Mouse (Mus musculus): Measurements from ENCODE around the gene Zbtb32. TPM values are rescaled to one million over a fixed set of nuclear protein-coding genes. Genes with fewer than 3 reads are reported as not detected.
A peak's percentile ranks its signal among the peaks of the same experiment; 100 is the strongest.

Zbtb32 gene
- total and polyA plus RNA-seq, 3 experiments, result 173 to 183 (median 178) TPM

- no peak within 1 kb of the TSS for H3K27ac ChIP-seq (ENCODE audit: insufficient read depth, low read depth)
- no peak within 1 kb of the TSS for H3K4me2 ChIP-seq (ENCODE audit: insufficient read depth, low read depth, poor library complexity, severe bottlenecking)
- DNase-seq (ENCODE audit: extremely low read depth), result no peak
- peaks cover 8 to 10% of the 10 kb centered on the region in 2 experiments for H3K36me3 ChIP-seq (replicated peaks in 1 of 2; ENCODE audit: control insufficient read depth in 1 of 2, insufficient read depth in 1 of 2, low read length in 1 of 2)
- H3K79me2 ChIP-seq (replicated peaks; ENCODE audit: control insufficient read depth, extremely low read depth, insufficient read depth, poor library complexity, severe bottlenecking), result no peaks in the 10 kb centered on the region
- in situ Hi-C loops (cut with MboI; ENCODE audit: low pct_ligation_motif_present, low pct_unique_long_range_greater_than_20kb, low sequenced_read_pairs), result no loop called here
- H3K4me1 ChIP-seq (ENCODE audit: control insufficient read depth in 1 of 2, insufficient read depth in 2 of 2), result peaks cover 9 to 13% of the 10 kb centered on the region in 2 experiments; a peak in 3 of 4 replicates
- no peaks in the 10 kb centered on the region for H3K27me3 ChIP-seq (replicated peaks)
- no peaks in the 10 kb centered on the region for H3K9me3 ChIP-seq (replicated peaks; ENCODE audit: low read length)
- H3K4me3 ChIP-seq (replicated peaks in 1 of 3; ENCODE audit: low read depth in 2 of 3, low read length in 2 of 3, poor library complexity in 1 of 3), result no peak within 1 kb of the TSS
- dilution Hi-C loops (cut with MboI; ENCODE audit: extremely low pct_ligation_motif_present, extremely low pct_unique_long_range_greater_than_20kb, low sequenced_read_pairs), result no loop called here
- no peak within 1 kb of the TSS for H3K9ac ChIP-seq (ENCODE audit: insufficient read depth, low read depth)
- no peak for TF ChIP-seq MEF2A (IDR thresholded peaks at IDR 0.05; ENCODE audit: borderline replicate concordance, low read depth, low read length)
- TF ChIP-seq ZKSCAN1 (IDR thresholded peaks at IDR 0.05; ENCODE audit: borderline replicate concordance, low read depth, low read length), result no peak
- TF ChIP-seq MAX (IDR thresholded peaks at IDR 0.05; ENCODE audit: low read length), result no peak
- TF ChIP-seq E2F4 (IDR thresholded peaks at IDR 0.05; ENCODE audit: insufficient replicate concordance, low read depth, low read length), result no peak
- no peak for TF ChIP-seq KAT2A (IDR thresholded peaks at IDR 0.05; ENCODE audit: insufficient replicate concordance, low read length)
Observed at GRCm38 (mm10) chr7:30635752-30636151, 37.0 kb upstream of the Zbtb32 start, which contains the start of gene Etv2. Etv2 (minus strand) TSS chr7:30635852.

- in situ Hi-C loops (cut with MboI; ENCODE audit: low pct_ligation_motif_present, low pct_unique_long_range_greater_than_20kb, low sequenced_read_pairs) (no loop called here), dilution Hi-C loops (cut with MboI; ENCODE audit: extremely low pct_ligation_motif_present, extremely low pct_unique_long_range_greater_than_20kb, low sequenced_read_pairs) (no loop called here)
- Histone ChIP-seq H3K9me3 (replicated peaks; ENCODE audit: low read length) (no peaks in the 10 kb centered on the region), H3K4me2 (ENCODE audit: insufficient read depth, low read depth, poor library complexity, severe bottlenecking) (no peak overlapping the region), H3K27me3 (replicated peaks) (no peaks in the 10 kb centered on the region), H3K36me3 (replicated peaks in 1 of 2; ENCODE audit: control insufficient read depth in 1 of 2, insufficient read depth in 1 of 2, low read length in 1 of 2) (no peaks in the 10 kb centered on the region), H3K9ac (ENCODE audit: insufficient read depth, low read depth) (no peak overlapping the region), H3K4me1 (ENCODE audit: control insufficient read depth in 1 of 2, insufficient read depth in 2 of 2) (peaks cover 9 to 16% of the 10 kb centered on the region in 2 experiments; a peak in 3 of 4 replicates), H3K27ac (ENCODE audit: insufficient read depth, low read depth) (no peak overlapping the region), H3K79me2 (replicated peaks; ENCODE audit: control insufficient read depth, extremely low read depth, insufficient read depth, poor library complexity, severe bottlenecking) (no peaks in the 10 kb centered on the region), H3K4me3 (replicated peaks in 1 of 3; ENCODE audit: low read depth in 2 of 3, low read length in 2 of 3, poor library complexity in 1 of 3) (no peak overlapping the region)
- DNase-seq (ENCODE audit: extremely low read depth), result no peak
- TF ChIP-seq SMC3 (IDR thresholded peaks at IDR 0.05; ENCODE audit: low read depth, low read length), result peak; percentile 44
- peak in 1 of 2 experiments; percentile 57; a peak in 2 of 4 replicates for TF ChIP-seq CTCF (conservative IDR thresholded peaks at IDR 0.05 in 1 of 2, IDR thresholded peaks at IDR 0.05 in 1 of 2; ENCODE audit: low read depth in 2 of 2, low read length in 2 of 2)
- no peak for TF ChIP-seq JUND (conservative IDR thresholded peaks at IDR 0.05; ENCODE audit: low read depth, low read length)
- no peak for TF ChIP-seq USF2 (conservative IDR thresholded peaks at IDR 0.05; ENCODE audit: low read depth, low read length)
Observed at GRCm38 (mm10) chr7:30634621-30635020, 35.9 kb upstream of the Zbtb32 start.

DNA sequence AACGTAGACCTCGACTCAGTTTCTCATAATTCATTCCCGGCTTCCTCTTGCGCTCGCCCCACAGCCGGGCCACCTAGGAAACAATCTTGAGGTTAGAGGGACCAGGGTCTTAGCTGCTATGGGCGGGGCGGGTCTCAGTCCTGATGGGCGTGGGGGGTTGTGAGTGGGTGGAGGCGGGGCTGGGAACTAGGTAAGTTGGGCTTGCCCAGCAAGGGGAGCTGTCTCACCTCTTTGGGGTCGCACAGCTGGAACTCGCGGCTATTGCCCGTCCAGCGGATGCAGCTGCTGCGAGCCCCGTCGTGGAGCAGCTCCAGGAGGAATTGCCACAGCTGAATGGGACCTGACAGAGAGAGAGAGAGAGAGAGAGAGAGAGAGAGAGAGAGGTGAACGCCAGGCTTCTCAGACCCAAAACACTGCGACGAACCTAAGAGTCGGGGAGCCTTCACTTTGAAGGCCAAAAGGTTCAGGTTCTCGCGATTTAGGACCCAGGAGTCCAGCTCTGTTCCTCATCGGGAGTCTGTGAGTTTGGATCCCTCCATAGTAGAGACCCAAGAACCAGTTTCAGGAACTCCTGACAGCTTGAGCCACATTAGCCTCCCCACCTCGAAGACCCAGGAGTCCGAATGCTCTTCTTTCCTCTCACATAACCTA is 35.2 kb upstream of the Zbtb32 start:
- Histone ChIP-seq H3K27me3 (replicated peaks) (no peaks in the 10 kb centered on the region), H3K9ac (ENCODE audit: insufficient read depth, low read depth) (no peak overlapping the region), H3K4me3 (replicated peaks in 1 of 3; ENCODE audit: low read depth in 2 of 3, low read length in 2 of 3, poor library complexity in 1 of 3) (no peak overlapping the region), H3K36me3 (replicated peaks in 1 of 2; ENCODE audit: control insufficient read depth in 1 of 2, insufficient read depth in 1 of 2, low read length in 1 of 2) (no peaks in the 10 kb centered on the region), H3K4me1 (ENCODE audit: control insufficient read depth in 1 of 2, insufficient read depth in 2 of 2) (peaks cover 12 to 16% of the 10 kb centered on the region in 2 experiments), H3K79me2 (replicated peaks; ENCODE audit: control insufficient read depth, extremely low read depth, insufficient read depth, poor library complexity, severe bottlenecking) (no peaks in the 10 kb centered on the region), H3K9me3 (replicated peaks; ENCODE audit: low read length) (no peaks in the 10 kb centered on the region), H3K27ac (ENCODE audit: insufficient read depth, low read depth) (no peak overlapping the region), H3K4me2 (ENCODE audit: insufficient read depth, low read depth, poor library complexity, severe bottlenecking) (no peak overlapping the region)
- DNase-seq (ENCODE audit: extremely low read depth), result no peak
- TF ChIP-seq CTCF (conservative IDR thresholded peaks at IDR 0.05 in 1 of 2, IDR thresholded peaks at IDR 0.05 in 1 of 2; ENCODE audit: low read depth in 2 of 2, low read length in 2 of 2) (no peak), MAX (IDR thresholded peaks at IDR 0.05; ENCODE audit: low read length) (no peak), HCFC1 (IDR thresholded peaks at IDR 0.05; ENCODE audit: low read depth, low read length) (no peak), SIN3A (IDR thresholded peaks at IDR 0.05; ENCODE audit: low read length) (no peak), IRF4 (IDR thresholded peaks at IDR 0.05; ENCODE audit: low read depth, low read length) (no peak), ZC3H11A (IDR thresholded peaks at IDR 0.05; ENCODE audit: low read depth, low read length) (no peak), TBP (conservative IDR thresholded peaks at IDR 0.05; ENCODE audit: low read depth, low read length) (no peak), GABPA (IDR thresholded peaks at IDR 0.05; ENCODE audit: insufficient replicate concordance, low read depth, low read length) (no peak), RCOR1 (conservative IDR thresholded peaks at IDR 0.05; ENCODE audit: low read depth, low read length) (no peak)
- in situ Hi-C loops (cut with MboI; ENCODE audit: low pct_ligation_motif_present, low pct_unique_long_range_greater_than_20kb, low sequenced_read_pairs) (no loop called here), dilution Hi-C loops (cut with MboI; ENCODE audit: extremely low pct_ligation_motif_present, extremely low pct_unique_long_range_greater_than_20kb, low sequenced_read_pairs) (no loop called here)

All from CH12.LX (cell line).